Mouse (Mus musculus): ENCODE results near the gene Zfyve1.

DNA sequence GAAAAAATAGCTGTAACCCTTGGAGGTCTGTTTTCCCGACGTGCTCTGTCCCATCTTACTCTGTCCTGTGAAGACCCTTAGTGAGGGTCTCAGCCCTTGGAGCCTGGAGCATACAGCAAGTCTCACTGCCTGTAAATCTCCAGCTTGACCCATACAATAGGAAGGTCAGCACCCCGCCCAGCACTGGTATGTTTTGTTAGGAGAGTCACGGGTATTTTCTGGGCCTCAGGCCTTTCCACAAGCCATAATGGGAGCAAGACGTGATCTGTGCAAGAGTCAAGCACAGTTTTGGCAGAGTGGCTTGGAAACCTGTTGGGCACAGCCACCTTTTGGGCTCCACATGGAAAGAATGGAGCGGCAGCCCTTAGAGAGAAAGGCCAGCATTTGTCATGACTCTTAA lies 69.2 kb downstream of the Zfyve1 start:
- no peak for TF ChIP-seq CTCF (IDR thresholded peaks at IDR 0.05; ENCODE audit: low read depth, low read length)
- TF ChIP-seq POLR2A (IDR thresholded peaks at IDR 0.05; ENCODE audit: borderline replicate concordance, low read depth, low read length) = no peak

Data from bone marrow macrophage, adult 2 months (primary cell).